Mouse (Mus musculus): Measurements from ENCODE around the gene Fgf5.

The Fgf5 gene

DNA sequence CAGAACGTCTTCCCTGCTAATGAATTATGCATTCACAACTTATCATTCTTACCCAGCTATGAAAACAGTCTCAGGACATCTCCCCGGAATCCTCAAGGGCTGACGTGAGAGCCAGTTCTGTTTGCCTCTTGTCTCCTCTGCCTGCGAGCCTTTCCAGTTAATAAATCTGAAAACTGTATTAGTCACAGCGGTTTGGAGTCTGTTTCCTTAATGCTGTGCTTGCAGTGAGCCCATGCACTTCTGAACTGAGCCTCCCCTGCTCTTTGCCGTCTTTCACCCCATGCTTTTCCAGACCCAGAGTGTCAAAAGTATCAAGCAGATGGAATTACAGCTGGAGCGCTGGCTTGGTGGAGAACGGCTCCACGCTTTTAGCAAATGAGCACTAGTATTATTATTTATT lies 52.5 kb downstream of the Fgf5 start:
- no peak for DNase-seq

DNA sequence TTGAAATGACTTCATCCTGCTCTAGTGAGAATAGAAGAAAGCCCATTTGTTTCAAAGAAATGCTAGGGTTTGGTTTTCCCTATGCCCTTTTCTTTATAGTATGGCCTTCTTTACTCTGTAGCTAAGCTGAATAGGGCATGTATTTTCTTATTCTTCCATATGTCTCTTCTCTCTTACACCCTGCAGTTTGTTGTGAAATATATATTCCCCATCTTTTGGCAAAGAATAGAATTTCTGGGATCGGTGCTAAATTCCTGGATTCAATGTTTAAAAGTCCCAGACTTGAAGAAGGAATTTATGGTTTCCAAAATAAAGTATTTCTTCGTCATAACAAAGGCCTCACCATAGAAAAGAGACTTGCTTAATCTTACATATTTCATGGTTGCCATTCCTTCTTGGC lies 72.6 kb downstream of the Fgf5 start:
- DNase-seq = no peak
